Mouse (Mus musculus) spleen, adult 2 months (tissue): Measurements from ENCODE around the gene Gm20388.
"Not testable (repeated sequence)": the region's sequence is repeated elsewhere in the genome, so short reads cannot be mapped to it uniquely, and the experiment has no call there.

Experiments used
- CTCF ChIP-seq: fragments of 200-500 bp; IDR thresholded peaks from 2 replicates; pipeline ENCODE4 v1.5.1; 2011; ENCODE audit warnings: mild to moderate bottlenecking, inconsistent platforms; ENCODE audit not compliant: insufficient read depth, insufficient read length, insufficient replicate concordance; ENCODE audit errors: extremely low read depth
- POLR2A ChIP-seq: fragments of 200-500 bp; IDR thresholded peaks from 2 replicates; pipeline ENCODE4 v1.6.1; 2011; ENCODE audit warnings: low read depth, low read length, inconsistent platforms

DNA sequence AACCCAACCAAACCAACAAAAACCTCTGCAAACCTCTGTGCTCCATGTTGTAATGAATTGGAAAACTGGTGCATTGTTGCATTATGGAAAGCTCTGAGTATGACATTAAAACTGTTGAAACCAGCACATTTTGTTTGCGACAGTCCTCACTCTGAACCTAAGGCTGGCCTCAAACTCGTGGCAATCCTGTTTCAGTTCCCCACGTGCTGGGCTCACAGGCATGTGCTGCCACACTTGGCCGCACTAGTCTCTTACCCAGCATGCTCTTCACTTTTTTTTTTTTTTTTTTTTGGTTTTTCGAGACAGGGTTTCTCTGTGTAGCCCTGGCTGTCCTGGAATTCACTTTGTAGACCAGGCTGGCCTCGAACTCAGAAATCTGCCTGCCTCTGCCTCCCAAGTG is 3372.4 kb downstream of the Gm20388 start:
- not testable (repeated sequence) for TF ChIP-seq CTCF, POLR2A
